8 mouse cellular contexts compared by ENCODE assay signal in the genomic region with DNA sequence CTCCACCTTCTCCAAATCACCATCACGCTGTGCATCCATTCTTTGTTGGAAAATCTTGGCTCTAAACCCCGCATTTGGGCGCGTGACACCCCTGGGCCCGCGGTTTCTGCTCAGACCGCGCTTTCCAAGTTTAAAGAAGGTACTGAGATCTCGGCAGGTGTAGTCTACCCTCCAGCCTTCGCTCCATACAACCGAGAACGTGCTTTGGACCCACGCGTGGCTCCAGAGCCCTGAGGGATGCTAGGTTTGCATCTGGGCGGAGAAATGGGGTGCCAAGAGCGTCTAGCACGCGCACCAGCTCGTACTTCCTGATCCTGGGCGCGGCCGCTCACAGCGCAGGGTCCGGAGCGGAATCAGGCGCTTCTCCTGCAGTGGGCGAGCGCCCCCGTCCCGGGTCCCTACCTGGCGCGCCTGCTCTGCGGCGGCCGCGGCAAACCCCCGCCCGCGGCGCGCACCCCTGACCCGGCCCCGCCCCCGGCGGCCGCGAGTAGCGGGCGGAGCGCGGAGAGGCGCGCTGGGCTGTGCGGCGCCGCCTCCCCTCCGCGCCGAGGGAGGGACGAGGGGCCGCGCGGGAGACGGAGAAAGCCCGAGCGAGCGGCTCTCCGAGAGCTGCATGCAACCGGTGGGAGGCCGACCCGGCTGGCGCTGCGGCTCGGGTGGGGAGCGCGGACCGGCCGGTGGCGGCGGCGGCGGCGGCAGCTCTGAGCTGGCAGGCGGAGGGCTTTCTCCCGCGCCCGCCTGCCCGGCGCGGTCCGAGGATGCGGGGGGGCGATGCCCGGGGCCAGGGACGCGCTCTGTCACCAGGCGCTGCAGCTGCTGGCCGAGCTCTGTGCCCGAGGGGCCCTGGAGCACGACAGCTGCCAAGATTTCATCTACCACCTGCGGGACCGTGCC. TPM values are rescaled to one million over a fixed set of nuclear protein-coding genes. Genes with fewer than 3 reads are reported as not detected.
A peak's percentile ranks its signal among the peaks of the same experiment; 100 is the strongest.
DNase-seq lines count a peak whose midpoint lies in the region; ATAC-seq and TF ChIP-seq lines count a peak whose summit lies in the region.

TSS of gene Syt9 (plus strand) at position 497 of the 894 bp plus-strand sequence.

- peaks cover 6% of the 10 kb centered on the region for H3K4me1 ChIP-seq in heart, embryonic 12.5 days (replicated peaks)
- H3K4me1 ChIP-seq in kidney, embryonic 15.5 days, result peaks cover 13% of the 10 kb centered on the region
- no peaks in the 10 kb centered on the region for H3K4me1 ChIP-seq in liver, adult 2 months (ENCODE audit: control insufficient read depth, insufficient read depth, low read length)
- H3K4me1 ChIP-seq in neural tube, embryonic 12.5 days, result peaks cover 5% of the 10 kb centered on the region

- peak within 1 kb of the TSS; percentile 81 for H3K4me3 ChIP-seq in gastrocnemius, adult 2 months
- peak within 1 kb of the TSS; percentile 73 for H3K4me3 ChIP-seq in heart, embryonic 12.5 days
- H3K4me3 ChIP-seq in kidney, embryonic 15.5 days (replicated peaks), result peak within 1 kb of the TSS; percentile 70
- H3K4me3 ChIP-seq in liver, adult 2 months (ENCODE audit: insufficient read depth, low read depth, low read length), result peak within 1 kb of the TSS; percentile 57
- H3K4me3 ChIP-seq in neural tube, embryonic 12.5 days, result peak within 1 kb of the TSS; percentile 70

- no peaks in the 10 kb centered on the region for H3K9me3 ChIP-seq in heart, embryonic 12.5 days (replicated peaks)
- H3K9me3 ChIP-seq in kidney, embryonic 15.5 days (replicated peaks), result no peaks in the 10 kb centered on the region
- no peaks in the 10 kb centered on the region for H3K9me3 ChIP-seq in neural tube, embryonic 12.5 days

- H3K4me2 ChIP-seq in heart, embryonic 12.5 days, result peak within 1 kb of the TSS; percentile 100
- peak within 1 kb of the TSS; percentile 97 for H3K4me2 ChIP-seq in kidney, embryonic 15.5 days
- peak within 1 kb of the TSS; percentile 98 for H3K4me2 ChIP-seq in neural tube, embryonic 12.5 days (replicated peaks)

- TF ChIP-seq POLR2A in liver, adult 2 months (IDR thresholded peaks at IDR 0.05; ENCODE audit: extremely low read depth, insufficient read depth, low read length), result no peak

- intact Hi-C loops in gastrocnemius, adult 2 months (cut with DNase I), result no loop called here

- peak; percentile 86 for ATAC-seq in heart, embryonic 12.5 days (ENCODE audit: insufficient number of reproducible peaks, low FRiP score)
- ATAC-seq in kidney, embryonic 15.5 days (replicated peaks; ENCODE audit: low FRiP score), result peak; percentile 95
- ATAC-seq in neural tube, embryonic 12.5 days (ENCODE audit: low FRiP score, low read depth), result peak; percentile 88

- H3K9ac ChIP-seq in heart, embryonic 12.5 days, result peak within 1 kb of the TSS; percentile 67
- peak within 1 kb of the TSS; percentile 44 for H3K9ac ChIP-seq in kidney, embryonic 15.5 days
- peak within 1 kb of the TSS; percentile 66 for H3K9ac ChIP-seq in liver, adult 2 months (ENCODE audit: low read depth, low read length)
- H3K9ac ChIP-seq in neural tube, embryonic 12.5 days, result peak within 1 kb of the TSS; percentile 59

- peaks cover 60% of the 10 kb centered on the region for H3K27me3 ChIP-seq in heart, embryonic 12.5 days (replicated peaks)
- peaks cover 66% of the 10 kb centered on the region for H3K27me3 ChIP-seq in kidney, embryonic 15.5 days
- peaks cover 15% of the 10 kb centered on the region for H3K27me3 ChIP-seq in liver, adult 2 months (ENCODE audit: control insufficient read depth, insufficient read depth, low read length)
- peaks cover 40% of the 10 kb centered on the region for H3K27me3 ChIP-seq in neural tube, embryonic 12.5 days (replicated peaks)

- no peaks in the 10 kb centered on the region for H3K36me3 ChIP-seq in heart, embryonic 12.5 days
- no peaks in the 10 kb centered on the region for H3K36me3 ChIP-seq in kidney, embryonic 15.5 days
- no peaks in the 10 kb centered on the region for H3K36me3 ChIP-seq in liver, adult 2 months (ENCODE audit: control insufficient read depth, insufficient read depth, low read length)
- H3K36me3 ChIP-seq in neural tube, embryonic 12.5 days, result no peaks in the 10 kb centered on the region

- no peak for TF ChIP-seq CTCF in gastrocnemius, adult 2 months (IDR thresholded peaks at IDR 0.05)
- no peak for TF ChIP-seq CTCF in liver, adult 2 months (IDR thresholded peaks at IDR 0.05; ENCODE audit: low read depth, low read length)

- no peak within 1 kb of the TSS for H3K27ac ChIP-seq in gastrocnemius, adult 2 months
- no peak within 1 kb of the TSS for H3K27ac ChIP-seq in heart, embryonic 12.5 days (ENCODE audit: poor library complexity, severe bottlenecking)
- no peak within 1 kb of the TSS for H3K27ac ChIP-seq in kidney, embryonic 15.5 days
- no peak within 1 kb of the TSS for H3K27ac ChIP-seq in liver, adult 2 months (replicated peaks; ENCODE audit: insufficient read depth, low read depth, low read length)
- H3K27ac ChIP-seq in neural tube, embryonic 12.5 days, result no peak within 1 kb of the TSS

- WGBS in heart, embryonic 12.5 days, result under 1% methylated on average over 84 of the region's 102 CpGs
- under 1% methylated on average over 85 of the region's 102 CpGs for WGBS in kidney, embryonic 15.5 days
- 1% methylated on average over 88 of the region's 102 CpGs for WGBS in liver, adult 2 months
- WGBS in neural tube, embryonic 12.5 days, result under 1% methylated on average over 99 of the region's 102 CpGs

- H3K79me2 ChIP-seq in liver, adult 2 months (ENCODE audit: control insufficient read depth, insufficient read depth, low read length), result no peaks in the 10 kb centered on the region

- DNase-seq in gastrocnemius, adult 2 months, result peak; percentile 52
- DNase-seq in gastrocnemius, adult 8-10 months (ENCODE audit: low spot score in 2 of 2), result no peak
- peak; percentile 84 for DNase-seq in embryo, embryonic 11 days
- no peak for DNase-seq in liver, adult 2 months (ENCODE audit: extremely low read depth, low read depth, low spot score)
- peak; percentile 6 for DNase-seq in thymus, postnatal 14 days

RNA-seq across cellular contexts. Expression of gene Syt9, which starts in this region (rescaled TPM):
- under 1 TPM; 0.33 to 0.38 TPM for total RNA-seq in gastrocnemius, adult 2 months (2021)
- total RNA-seq in gastrocnemius, adult 8-10 months (2022), result 1 to 10 TPM in 1 of 4 experiments, under 1 TPM in 3; 0.29 to 1.0 (median 0.46) TPM
- 0.44 and 0.84 TPM in 2 replicates for polyA plus RNA-seq in heart, embryonic 12.5 days (2016; fragmentation: Nextera tagmentation; extraction: Ambion mirVana)
- 4.9 and 5.2 TPM in 2 replicates for polyA plus RNA-seq in kidney, embryonic 15.5 days (2015; fragmentation: Nextera tagmentation; extraction: Ambion mirVana)
- 0.28 and 0.74 TPM in 2 replicates for total RNA-seq in liver, adult 2 months (2014; rRNA removed)
- polyA plus RNA-seq in liver, adult 2 months (2012; rRNA removed), result 0.45 and 0.47 TPM in 2 replicates
- 5.9 and 7.9 TPM in 2 replicates for polyA plus RNA-seq in neural tube, embryonic 12.5 days (2016; fragmentation: Nextera tagmentation; extraction: Ambion mirVana)

Comparison
In these comparisons a context has a peak if more than half of its experiments do, and no peak if none do; other contexts are left out.
1. Peak in DNase-seq and H3K4me3 ChIP-seq in gastrocnemius, adult 2 months; RNA of the gene not detected or under 1 TPM.
2. Peak in ATAC-seq, H3K4me3 ChIP-seq, H3K9ac ChIP-seq and H3K4me2 ChIP-seq in heart, embryonic 12.5 days; RNA of the gene not detected or under 1 TPM.
3. DNase-seq: peak in embryo, embryonic 11 days (single experiment) and thymus, postnatal 14 days (single experiment); none in gastrocnemius, adult 8-10 months (0 of 2) and liver, adult 2 months (single experiment).
4. Peak in every context shown above with its lines, with median percentiles within 50 percentile points of each other: H3K4me3 ChIP-seq, ATAC-seq, H3K4me2 ChIP-seq and H3K9ac ChIP-seq.